Mouse (Mus musculus): ENCODE measurements around the gene Cdh16. TPM values are rescaled to one million over a fixed set of nuclear protein-coding genes. Genes with fewer than 3 reads are reported as not detected.
"Not testable (repeated sequence)": the region's sequence is repeated elsewhere in the genome, so short reads cannot be mapped to it uniquely, and the experiment has no call there.

The Cdh16 gene
- not detected in 2 replicates for polyA plus RNA-seq (2014; fragmentation: Nextera tagmentation; extraction: Ambion mirVana)

DNA sequence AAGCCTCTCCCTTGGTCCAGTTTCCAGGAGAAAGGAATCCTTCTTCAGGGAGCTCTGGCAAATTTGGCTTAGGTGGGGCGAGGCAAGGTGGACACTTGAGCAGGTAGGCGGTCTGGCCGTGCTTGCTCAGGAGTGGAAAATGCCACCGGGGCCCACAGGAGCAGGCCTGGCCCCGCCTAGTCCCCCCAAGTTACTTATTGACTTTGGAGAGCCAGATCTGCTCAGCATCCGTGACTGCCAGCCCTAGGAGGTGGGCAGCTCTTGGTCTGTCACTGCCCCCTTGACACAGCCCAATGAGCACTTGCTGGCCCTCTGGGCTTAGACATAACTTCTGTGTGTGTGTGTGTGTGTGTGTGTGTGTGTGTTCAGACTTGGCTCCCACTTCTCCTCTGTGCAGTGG lies at the start of gene Cdh16:
Gene Cdh16 (minus strand): TSS at position 236 of the 400 bp plus-strand sequence.
- no peak for DNase-seq (ENCODE audit: low spot score)
- Histone ChIP-seq H3K9me3 (replicated peaks; ENCODE audit: control insufficient read depth, low read length) (no peaks in the 10 kb centered on the region), H3K4me2 (ENCODE audit: low read length) (no peak within 1 kb of the TSS), H3K4me1 (ENCODE audit: control insufficient read depth, insufficient read depth, low read length) (no peaks in the 10 kb centered on the region), H3K9ac (ENCODE audit: low read length) (no peak within 1 kb of the TSS), H3K27me3 (replicated peaks; ENCODE audit: control insufficient read depth, insufficient read depth, low read length) (no peaks in the 10 kb centered on the region), H3K27ac (ENCODE audit: low read depth, low read length) (no peak within 1 kb of the TSS), H3K4me3 (ENCODE audit: low read depth, low read length) (no peak within 1 kb of the TSS), H3K36me3 (ENCODE audit: control insufficient read depth, insufficient read depth, low read length) (no peaks in the 10 kb centered on the region)
- WGBS: 79% methylated on average over 6 of the region's 6 CpGs
- no peak for ATAC-seq

GRCm38 (mm10) chr8:104655614-104656013 lies 31.4 kb upstream of the Cdh16 start:
- WGBS: 78% methylated on average over 4 of the region's 4 CpGs

GRCm38 (mm10) chr8:104654984-104655383 lies 30.8 kb upstream of the Cdh16 start:
- Histone ChIP-seq H3K9ac (ENCODE audit: low read length) (no peak overlapping the region), H3K4me1 (ENCODE audit: control insufficient read depth, insufficient read depth, low read length) (no peaks in the 10 kb centered on the region), H3K4me2 (ENCODE audit: low read length) (no peak overlapping the region), H3K4me3 (ENCODE audit: low read depth, low read length) (no peak overlapping the region), H3K27me3 (replicated peaks; ENCODE audit: control insufficient read depth, insufficient read depth, low read length) (no peaks in the 10 kb centered on the region), H3K9me3 (replicated peaks; ENCODE audit: control insufficient read depth, low read length) (no peaks in the 10 kb centered on the region), H3K27ac (ENCODE audit: low read depth, low read length) (no peak overlapping the region), H3K36me3 (ENCODE audit: control insufficient read depth, insufficient read depth, low read length) (no peaks in the 10 kb centered on the region)
- DNase-seq (ENCODE audit: low spot score) (peak; percentile 95), ATAC-seq (peak; percentile 88)
- 1% methylated on average over 3 of the region's 3 CpGs for WGBS

More at GRCm38 (mm10) chr8:104655614-104656013, 31.4 kb upstream of the Cdh16 start:
- H3K9ac ChIP-seq (ENCODE audit: low read length): no peak overlapping the region
- peak; percentile 5; the same call in 1 of the 2 replicates for ATAC-seq
- no peak overlapping the region for H3K4me3 ChIP-seq (ENCODE audit: low read depth, low read length)
- no peaks in the 10 kb centered on the region for H3K9me3 ChIP-seq (replicated peaks; ENCODE audit: control insufficient read depth, low read length)
- H3K4me1 ChIP-seq (ENCODE audit: control insufficient read depth, insufficient read depth, low read length): no peaks in the 10 kb centered on the region
- no peak overlapping the region for H3K4me2 ChIP-seq (ENCODE audit: low read length)
- no peaks in the 10 kb centered on the region for H3K27me3 ChIP-seq (replicated peaks; ENCODE audit: control insufficient read depth, insufficient read depth, low read length)
- no peak for DNase-seq (ENCODE audit: low spot score)
- H3K36me3 ChIP-seq (ENCODE audit: control insufficient read depth, insufficient read depth, low read length): no peaks in the 10 kb centered on the region
- H3K27ac ChIP-seq (ENCODE audit: low read depth, low read length): no peak overlapping the region

DNA sequence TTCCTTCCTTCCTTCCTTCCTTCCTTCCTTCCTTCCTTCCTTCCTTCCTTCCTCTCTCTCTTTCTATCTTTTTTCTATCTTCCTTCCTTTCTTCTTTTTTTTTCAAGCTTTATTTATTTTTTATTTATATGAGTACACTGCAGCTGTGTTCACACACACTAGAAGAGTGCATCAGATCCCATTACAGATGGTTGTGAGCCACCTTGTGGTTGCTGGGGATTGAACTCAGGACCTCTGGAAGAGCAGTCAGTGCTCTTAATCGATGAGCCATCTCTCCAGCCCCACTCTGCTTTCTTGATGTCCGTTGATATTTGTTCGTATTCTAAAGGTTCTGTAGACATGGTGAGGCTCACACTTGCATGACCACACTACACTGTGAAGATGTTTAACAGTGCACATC lies 20.0 kb upstream of the Cdh16 start:
- H3K27ac ChIP-seq (ENCODE audit: low read depth, low read length); H3K27me3 ChIP-seq (replicated peaks; ENCODE audit: control insufficient read depth, insufficient read depth, low read length); H3K9me3 ChIP-seq (replicated peaks; ENCODE audit: control insufficient read depth, low read length); H3K4me2 ChIP-seq (ENCODE audit: low read length); H3K36me3 ChIP-seq (ENCODE audit: control insufficient read depth, insufficient read depth, low read length); DNase-seq (ENCODE audit: low spot score); ATAC-seq; H3K4me3 ChIP-seq (ENCODE audit: low read depth, low read length); H3K9ac ChIP-seq (ENCODE audit: low read length): not testable (repeated sequence)
- H3K4me1 ChIP-seq (ENCODE audit: control insufficient read depth, insufficient read depth, low read length): peaks cover 12% of the 10 kb centered on the region
- WGBS: 72% methylated on average over 3 of the region's 3 CpGs

DNA sequence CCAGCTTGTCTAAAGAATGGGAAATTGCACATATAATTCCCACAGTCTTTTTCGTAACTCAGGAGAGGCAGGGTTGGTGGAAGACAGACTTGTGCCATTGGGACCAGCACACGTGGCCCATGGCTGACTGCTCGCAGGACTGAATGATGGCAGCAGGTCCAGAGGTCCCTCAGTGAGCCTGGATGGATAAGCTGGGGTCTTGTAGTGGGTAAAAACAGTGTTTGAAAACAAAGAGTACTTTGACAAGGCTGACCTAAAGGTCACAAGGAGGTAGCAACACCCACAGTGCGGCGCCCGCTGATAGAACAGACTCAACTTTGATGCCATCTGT lies 18.1 kb upstream of the Cdh16 start:
- Histone ChIP-seq H3K36me3 (ENCODE audit: control insufficient read depth, insufficient read depth, low read length) (peaks cover 17% of the 10 kb centered on the region; the same call in 1 of the 2 replicates), H3K27ac (ENCODE audit: low read depth, low read length) (peak overlapping the region; percentile 78; the same call in 1 of the 2 replicates), H3K4me1 (ENCODE audit: control insufficient read depth, insufficient read depth, low read length) (peaks cover 12% of the 10 kb centered on the region), H3K9ac (ENCODE audit: low read length) (peak overlapping the region; percentile 89), H3K27me3 (replicated peaks; ENCODE audit: control insufficient read depth, insufficient read depth, low read length) (no peaks in the 10 kb centered on the region), H3K9me3 (replicated peaks; ENCODE audit: control insufficient read depth, low read length) (no peaks in the 10 kb centered on the region), H3K4me2 (ENCODE audit: low read length) (peak overlapping the region; percentile 83), H3K4me3 (ENCODE audit: low read depth, low read length) (peak overlapping the region; percentile 85)
- DNase-seq (ENCODE audit: low spot score): no peak
- peak; percentile 4; the same call in 1 of the 2 replicates for ATAC-seq
- 79% methylated on average over 6 of the region's 6 CpGs for WGBS

GRCm38 (mm10) chr8:104641426-104642323 lies 17.5 kb upstream of the Cdh16 start, which contains the start of gene Ciao2b:
Ciao2b (minus strand) TSS chr8:104641965.
- peaks cover 17% of the 10 kb centered on the region; the same call in 1 of the 2 replicates for H3K36me3 ChIP-seq (ENCODE audit: control insufficient read depth, insufficient read depth, low read length)
- H3K9me3 ChIP-seq (replicated peaks; ENCODE audit: control insufficient read depth, low read length): no peaks in the 10 kb centered on the region
- DNase-seq (ENCODE audit: low spot score) (peak; percentile 94), ATAC-seq (peak; percentile 97)
- H3K27me3 ChIP-seq (replicated peaks; ENCODE audit: control insufficient read depth, insufficient read depth, low read length): no peaks in the 10 kb centered on the region
- H3K27ac ChIP-seq (ENCODE audit: low read depth, low read length): peak within 1 kb of the TSS; percentile 78
- peaks cover 12% of the 10 kb centered on the region for H3K4me1 ChIP-seq (ENCODE audit: control insufficient read depth, insufficient read depth, low read length)
- H3K9ac ChIP-seq (ENCODE audit: low read length): peak within 1 kb of the TSS; percentile 89
- WGBS: 1% methylated on average over 64 of the region's 66 CpGs
- H3K4me2 ChIP-seq (ENCODE audit: low read length): peak within 1 kb of the TSS; percentile 83
- H3K4me3 ChIP-seq (ENCODE audit: low read depth, low read length): peak within 1 kb of the TSS; percentile 85

DNA sequence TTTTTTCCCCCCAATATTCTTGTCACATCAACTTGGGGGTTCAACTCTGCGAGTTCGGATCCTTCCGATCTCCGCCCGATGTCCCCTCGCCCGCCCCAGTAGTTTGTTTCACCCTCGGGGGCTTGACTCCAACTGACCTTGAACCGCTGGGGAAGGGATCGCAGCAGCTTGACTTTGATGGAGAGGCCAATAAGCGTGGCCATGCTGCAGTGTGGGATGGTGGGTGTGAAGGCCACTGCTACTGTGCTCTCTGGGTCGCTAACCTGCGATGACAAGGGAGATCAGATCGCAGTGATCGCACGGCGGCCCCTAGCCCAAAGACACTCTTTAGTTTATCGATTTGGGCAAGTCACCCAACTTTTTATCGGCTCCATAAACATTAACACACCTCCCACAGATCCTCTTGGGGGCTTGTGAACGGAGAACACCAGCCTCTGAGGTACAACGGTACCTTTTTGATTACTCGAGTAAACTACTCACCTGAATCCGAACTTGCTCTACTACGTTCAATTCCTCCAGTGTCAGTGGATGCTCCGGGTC lies 16.7 kb upstream of the Cdh16 start:
- Histone ChIP-seq H3K36me3 (ENCODE audit: control insufficient read depth, insufficient read depth, low read length) (peaks cover 17% of the 10 kb centered on the region; the same call in 1 of the 2 replicates), H3K27ac (ENCODE audit: low read depth, low read length) (no peak overlapping the region), H3K9ac (ENCODE audit: low read length) (peak overlapping the region; percentile 89), H3K27me3 (replicated peaks; ENCODE audit: control insufficient read depth, insufficient read depth, low read length) (no peaks in the 10 kb centered on the region), H3K4me1 (ENCODE audit: control insufficient read depth, insufficient read depth, low read length) (peaks cover 12% of the 10 kb centered on the region), H3K4me3 (ENCODE audit: low read depth, low read length) (peak overlapping the region; percentile 85), H3K9me3 (replicated peaks; ENCODE audit: control insufficient read depth, low read length) (no peaks in the 10 kb centered on the region), H3K4me2 (ENCODE audit: low read length) (peak overlapping the region; percentile 83)
- DNase-seq (ENCODE audit: low spot score) (no peak), ATAC-seq (no peak)
- 13% methylated on average over 25 of the region's 25 CpGs for WGBS

GRCm38 (mm10) chr8:104640241-104640640 lies 16.0 kb upstream of the Cdh16 start:
- WGBS: 86% methylated on average over 7 of the region's 7 CpGs
- Histone ChIP-seq H3K4me3 (ENCODE audit: low read depth, low read length) (peak overlapping the region; percentile 85; the same call in 1 of the 2 replicates), H3K27ac (ENCODE audit: low read depth, low read length) (no peak overlapping the region), H3K9me3 (replicated peaks; ENCODE audit: control insufficient read depth, low read length) (no peaks in the 10 kb centered on the region), H3K4me1 (ENCODE audit: control insufficient read depth, insufficient read depth, low read length) (peaks cover 12% of the 10 kb centered on the region), H3K36me3 (ENCODE audit: control insufficient read depth, insufficient read depth, low read length) (peaks cover 20% of the 10 kb centered on the region; the same call in 1 of the 2 replicates), H3K9ac (ENCODE audit: low read length) (peak overlapping the region; percentile 89), H3K4me2 (ENCODE audit: low read length) (peak overlapping the region; percentile 83), H3K27me3 (replicated peaks; ENCODE audit: control insufficient read depth, insufficient read depth, low read length) (no peaks in the 10 kb centered on the region)
- no peak for DNase-seq (ENCODE audit: low spot score)
- no peak for ATAC-seq

Data from forebrain, embryonic 14.5 days (tissue).